ENCODE assay signal across 7 mouse cellular contexts in genomic region chr9:13748404-13748797, GRCm38 (mm10). TPM values are rescaled to one million over a fixed set of nuclear protein-coding genes. Genes with fewer than 3 reads are reported as not detected.
A peak's percentile ranks its signal among the peaks of the same experiment; 100 is the strongest.
DNase-seq lines count a peak whose midpoint lies in the region; ATAC-seq lines count a peak whose summit lies in the region.

Mtmr2 (plus strand) TSS chr9:13748410.

- H3K27ac ChIP-seq in embryonic facial prominence, embryonic 11.5 days (replicated peaks; ENCODE audit: low read depth, low read length): peak within 1 kb of the TSS; percentile 41
- peak within 1 kb of the TSS; percentile 95 for H3K27ac ChIP-seq in heart, embryonic 13.5 days (replicated peaks)
- peak within 1 kb of the TSS; percentile 70 for H3K27ac ChIP-seq in neural tube, embryonic 12.5 days

- intact Hi-C loops in left cerebral cortex, postnatal 25 days (cut with DNase I): loop anchor here (5.0 kb wide), 1 partner anchor 79 kb away; the partner anchor contains the start of genes Cep57 and Fam76b

- no peaks in the 10 kb centered on the region for H3K27me3 ChIP-seq in embryonic facial prominence, embryonic 11.5 days (ENCODE audit: control insufficient read depth, insufficient read depth, low read length)
- no peaks in the 10 kb centered on the region for H3K27me3 ChIP-seq in heart, embryonic 13.5 days (replicated peaks)
- H3K27me3 ChIP-seq in neural tube, embryonic 12.5 days (replicated peaks): no peaks in the 10 kb centered on the region

- H3K36me3 ChIP-seq in embryonic facial prominence, embryonic 11.5 days (replicated peaks; ENCODE audit: control insufficient read depth, insufficient read depth, low read depth, low read length): no peaks in the 10 kb centered on the region
- H3K36me3 ChIP-seq in heart, embryonic 13.5 days: no peaks in the 10 kb centered on the region
- no peaks in the 10 kb centered on the region for H3K36me3 ChIP-seq in neural tube, embryonic 12.5 days

- H3K9ac ChIP-seq in embryonic facial prominence, embryonic 11.5 days (replicated peaks; ENCODE audit: low read length): peak within 1 kb of the TSS; percentile 80
- peak within 1 kb of the TSS; percentile 97 for H3K9ac ChIP-seq in heart, embryonic 13.5 days
- H3K9ac ChIP-seq in neural tube, embryonic 12.5 days: peak within 1 kb of the TSS; percentile 92

- peak within 1 kb of the TSS; percentile 60 for H3K4me2 ChIP-seq in embryonic facial prominence, embryonic 11.5 days (ENCODE audit: low read depth, low read length)
- H3K4me2 ChIP-seq in heart, embryonic 13.5 days: peak within 1 kb of the TSS; percentile 68
- H3K4me2 ChIP-seq in neural tube, embryonic 12.5 days (replicated peaks): peak within 1 kb of the TSS; percentile 73

- peak within 1 kb of the TSS; percentile 60 for H3K4me3 ChIP-seq in embryonic facial prominence, embryonic 11.5 days (ENCODE audit: low read depth, low read length)
- peak within 1 kb of the TSS; percentile 85 for H3K4me3 ChIP-seq in heart, embryonic 13.5 days
- H3K4me3 ChIP-seq in neural tube, embryonic 12.5 days: peak within 1 kb of the TSS; percentile 92

- 44% methylated on average over 2 of the region's 2 CpGs for WGBS in embryonic facial prominence, embryonic 11.5 days
- WGBS in heart, embryonic 13.5 days: 42% methylated on average over 2 of the region's 2 CpGs
- WGBS in neural tube, embryonic 12.5 days: 43% methylated on average over 2 of the region's 2 CpGs

- no peaks in the 10 kb centered on the region for H3K4me1 ChIP-seq in embryonic facial prominence, embryonic 11.5 days (ENCODE audit: control insufficient read depth, insufficient read depth, low read length)
- H3K4me1 ChIP-seq in heart, embryonic 13.5 days: peaks cover 23% of the 10 kb centered on the region
- H3K4me1 ChIP-seq in neural tube, embryonic 12.5 days: peaks cover 3% of the 10 kb centered on the region; the same call in 1 of the 2 replicates

- ATAC-seq in embryonic facial prominence, embryonic 11.5 days (replicated peaks; ENCODE audit: insufficient number of reproducible peaks, low FRiP score, low TSS enrichment, low read depth): peak; percentile 3; the same call in 1 of the 2 replicates
- no peak for ATAC-seq in heart, embryonic 13.5 days (ENCODE audit: extremely low read depth, insufficient number of reproducible peaks, low FRiP score, low TSS enrichment)
- no peak for ATAC-seq in neural tube, embryonic 12.5 days (ENCODE audit: low FRiP score, low read depth)

- DNase-seq in urinary bladder, adult 2 months (ENCODE audit: low spot score): no peak
- no peak for DNase-seq in urinary bladder, postnatal 14 days (ENCODE audit: low spot score)
- DNase-seq in embryonic facial prominence, embryonic 11.5 days (ENCODE audit: low spot score): no peak
- DNase-seq in left cerebral cortex, postnatal 25 days (ENCODE audit: low spot score in 2 of 2): no peak
- DNase-seq in thymus, postnatal 25 days: no peak

- no peaks in the 10 kb centered on the region for H3K9me3 ChIP-seq in embryonic facial prominence, embryonic 11.5 days (replicated peaks; ENCODE audit: control insufficient read depth, low read length)
- H3K9me3 ChIP-seq in heart, embryonic 13.5 days: 0 out of 2 replicates have a peak, but pooled peaks cover under 1% of the 10 kb centered on the region
- no peaks in the 10 kb centered on the region for H3K9me3 ChIP-seq in neural tube, embryonic 12.5 days

RNA-seq across cellular contexts. Expression of gene Mtmr2, which starts in this region (rescaled TPM):
- 20.6 and 23.5 TPM in 2 replicates for polyA plus RNA-seq in urinary bladder, adult 2 months (2012; rRNA removed)
- polyA plus RNA-seq in embryonic facial prominence, embryonic 11.5 days (2014; fragmentation: Nextera tagmentation; extraction: Ambion mirVana): 89.5 and 90.1 TPM in 2 replicates
- 46.8 and 47.3 TPM in 2 replicates for polyA plus RNA-seq in heart, embryonic 13.5 days (2015; fragmentation: Nextera tagmentation; extraction: Ambion mirVana)
- total RNA-seq in left cerebral cortex, postnatal 25 days (2021): 10 to 100 TPM; 45.1 to 54.8 TPM
- 65.7 and 70.2 TPM in 2 replicates for polyA plus RNA-seq in neural tube, embryonic 12.5 days (2016; fragmentation: Nextera tagmentation; extraction: Ambion mirVana)

Comparison
In these comparisons a context has a peak if more than half of its experiments do, and no peak if none do; other contexts are left out.
1. H3K27ac ChIP-seq: peak in every context shown above with its lines; median percentile 95 in heart, embryonic 13.5 days; 70 in neural tube, embryonic 12.5 days; 41 in embryonic facial prominence, embryonic 11.5 days.